Mouse (Mus musculus) midbrain, embryonic 10.5 days (tissue): ENCODE results near the gene Rabac1. TPM values are rescaled to one million over a fixed set of nuclear protein-coding genes. Genes with fewer than 3 reads are reported as not detected.
A peak's percentile ranks its signal among the peaks of the same experiment; 100 is the strongest.

Experiments used
- DNase-seq: peaks from one replicate; pipeline ENCODE4 v3.0.0-alpha.2; 2017; ENCODE audit warnings: low spot score
- H3K27ac ChIP-seq: fragments of 300-500 bp; sonication (generic); replicated peaks from 2 replicates; pipeline ENCODE4 v1.5.1; 2016; ENCODE audit warnings: mild to moderate bottlenecking
- H3K27me3 ChIP-seq: fragments of 300-500 bp; sonication (generic); 2 replicates; pipeline ENCODE4 v1.6.1; 2016; ENCODE audit warnings: low read depth, mild to moderate bottlenecking; ENCODE audit not compliant: poor library complexity, severe bottlenecking
- H3K36me3 ChIP-seq: fragments of 300-500 bp; sonication (generic); 2 replicates; pipeline ENCODE4 v1.6.1; 2016; ENCODE audit warnings: mild to moderate bottlenecking, moderate library complexity
- H3K4me1 ChIP-seq: fragments of 300-500 bp; sonication (generic); 2 replicates; pipeline ENCODE4 v1.6.1; 2016
- H3K4me3 ChIP-seq: fragments of 300-500 bp; sonication (generic); 2 replicates; pipeline ENCODE4 v1.5.1; 2016; ENCODE audit warnings: mild to moderate bottlenecking, moderate library complexity
- H3K9me3 ChIP-seq: fragments of 300-500 bp; sonication (generic); replicated peaks from 2 replicates; pipeline ENCODE4 v1.6.1; 2016; ENCODE audit warnings: mild to moderate bottlenecking
- WGBS: fragments of 180-500 bp; shearing (Covaris S2); methylation state at CpG from one replicate; pipeline ENCODE4 v1.1.7; 2016; 5-methylcytosine and 5-hydroxymethylcytosine counted together
- polyA plus RNA-seq: library from polyadenylated mRNA; unstranded; fragments of >200 nt; fragmentation: Nextera tagmentation; extraction: Ambion mirVana; gene quantifications from 2 replicates; pipeline ENCODE4 v1.2.1, GENCODE M21; 2016

Gene Rabac1
- polyA plus RNA-seq, 1 experiment from 2014 or later, result 89.0 TPM

DNA sequence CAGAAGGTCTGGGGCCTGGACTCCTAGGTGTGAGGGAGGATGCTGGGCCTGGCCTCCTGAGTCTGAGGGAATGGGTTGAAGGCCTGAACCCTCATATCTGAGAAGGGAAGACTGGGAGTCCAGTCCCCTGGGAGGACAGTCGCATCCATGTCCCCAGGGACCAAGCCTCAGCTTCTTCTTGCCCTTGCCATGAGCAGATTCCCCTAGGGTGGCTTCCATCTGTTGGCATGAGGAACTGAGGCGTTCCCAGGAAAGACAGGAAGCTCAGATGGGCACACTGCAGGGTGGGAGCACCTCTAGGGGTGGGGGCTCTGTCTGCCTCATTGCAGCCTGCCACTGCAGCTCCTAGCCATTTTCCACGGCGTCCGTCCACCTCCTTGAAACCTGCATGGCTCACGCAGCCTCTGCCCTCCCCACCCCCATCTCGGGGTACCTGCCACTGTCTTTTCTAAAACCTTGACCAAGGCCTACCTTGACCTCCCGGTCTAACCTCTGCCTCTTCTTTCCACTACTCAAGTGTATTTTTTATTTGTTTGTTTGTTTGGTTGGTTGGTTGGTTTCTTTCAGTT is 31.4 kb upstream of the Rabac1 start:
- peaks cover 58% of the 10 kb centered on the region for H3K4me1 ChIP-seq
- H3K9me3 ChIP-seq, result no peaks in the 10 kb centered on the region
- no peak for DNase-seq
- H3K27me3 ChIP-seq, result peaks cover 62% of the 10 kb centered on the region
- no peak overlapping the region for H3K27ac ChIP-seq
- peaks cover 5% of the 10 kb centered on the region; the same call in 1 of the 2 replicates for H3K36me3 ChIP-seq
- 88% methylated on average over 8 of the region's 8 CpGs for WGBS
- H3K4me3 ChIP-seq, result no peak overlapping the region

DNA sequence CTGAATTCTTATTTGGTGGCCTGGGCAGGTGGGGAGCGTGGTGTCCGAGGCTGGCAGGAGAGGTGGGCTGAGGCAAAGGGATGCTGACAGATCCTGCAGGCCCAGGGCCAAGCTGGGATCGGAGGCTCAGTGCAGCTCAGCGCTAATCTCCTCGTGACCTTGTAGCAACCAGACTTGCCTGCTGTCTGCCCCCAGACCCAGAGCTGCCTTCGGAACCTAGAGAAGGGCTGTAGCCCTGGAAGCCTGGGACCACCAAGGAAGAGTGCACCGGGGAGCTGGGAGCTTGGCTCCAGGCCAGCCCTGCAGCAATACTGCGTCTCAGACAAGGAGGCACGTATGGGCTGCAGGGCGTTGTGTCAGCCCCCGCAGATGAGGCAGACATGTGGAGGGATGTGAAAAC is 30.7 kb upstream of the Rabac1 start:
- no peak overlapping the region; the same call in 1 of the 2 replicates for H3K4me3 ChIP-seq
- H3K9me3 ChIP-seq, result no peaks in the 10 kb centered on the region
- H3K36me3 ChIP-seq, result peaks cover 9% of the 10 kb centered on the region; the same call in 1 of the 2 replicates
- H3K27ac ChIP-seq, result no peak overlapping the region
- H3K27me3 ChIP-seq, result peaks cover 56% of the 10 kb centered on the region
- WGBS, result 70% methylated on average over 11 of the region's 11 CpGs
- peaks cover 52% of the 10 kb centered on the region for H3K4me1 ChIP-seq
- DNase-seq, result no peak

DNA sequence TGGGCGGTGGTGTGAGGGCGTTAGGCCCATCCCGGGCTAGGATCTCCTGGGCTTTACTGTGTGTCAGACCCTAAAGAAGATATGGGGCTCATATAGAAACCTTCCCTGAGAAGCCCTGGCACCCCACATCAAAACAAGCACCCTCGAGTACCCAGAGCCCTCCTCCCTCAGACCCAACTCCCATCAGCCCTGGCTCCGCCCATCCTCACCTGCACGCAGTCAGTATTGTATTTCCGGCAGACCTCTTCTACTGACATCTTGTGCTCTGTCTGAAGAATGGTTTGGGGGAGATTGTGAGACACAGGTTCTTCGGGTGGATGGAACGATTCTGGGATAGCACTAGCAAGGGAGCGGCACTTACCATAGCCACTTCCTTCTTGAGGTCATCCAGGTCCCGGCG is 28.2 kb upstream of the Rabac1 start:
- Histone ChIP-seq H3K36me3 (peaks cover 11% of the 10 kb centered on the region; the same call in 1 of the 2 replicates), H3K9me3 (no peaks in the 10 kb centered on the region), H3K27ac (no peak overlapping the region), H3K27me3 (peaks cover 31% of the 10 kb centered on the region), H3K4me1 (peaks cover 29% of the 10 kb centered on the region), H3K4me3 (no peak overlapping the region)
- no peak for DNase-seq
- 81% methylated on average over 12 of the region's 12 CpGs for WGBS

DNA sequence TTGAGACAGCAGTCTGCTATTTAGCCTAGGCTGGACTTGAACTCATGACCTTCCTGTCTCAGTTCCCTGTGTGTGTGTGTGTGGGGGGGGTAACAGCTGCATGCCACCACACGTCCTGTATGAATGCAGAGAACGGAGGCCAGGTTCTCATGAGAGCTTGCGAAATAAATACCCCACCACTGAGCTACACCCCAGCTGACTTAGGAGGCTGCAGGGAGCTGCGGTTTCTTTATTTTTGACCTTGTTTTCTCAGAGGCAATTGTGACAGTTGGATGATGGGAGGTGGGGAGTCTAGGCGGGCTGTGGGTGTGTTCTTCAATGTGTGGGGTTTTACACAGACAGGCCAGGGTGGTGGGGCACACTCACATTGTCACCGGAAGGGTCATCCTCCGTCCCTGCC is 27.7 kb upstream of the Rabac1 start:
- Histone ChIP-seq H3K27me3 (peaks cover 26% of the 10 kb centered on the region), H3K27ac (no peak overlapping the region), H3K36me3 (peaks cover 11% of the 10 kb centered on the region; the same call in 1 of the 2 replicates), H3K4me1 (peaks cover 24% of the 10 kb centered on the region), H3K4me3 (no peak overlapping the region), H3K9me3 (no peaks in the 10 kb centered on the region)
- DNase-seq, result no peak
- WGBS, result 83% methylated on average over 7 of the region's 7 CpGs

DNA sequence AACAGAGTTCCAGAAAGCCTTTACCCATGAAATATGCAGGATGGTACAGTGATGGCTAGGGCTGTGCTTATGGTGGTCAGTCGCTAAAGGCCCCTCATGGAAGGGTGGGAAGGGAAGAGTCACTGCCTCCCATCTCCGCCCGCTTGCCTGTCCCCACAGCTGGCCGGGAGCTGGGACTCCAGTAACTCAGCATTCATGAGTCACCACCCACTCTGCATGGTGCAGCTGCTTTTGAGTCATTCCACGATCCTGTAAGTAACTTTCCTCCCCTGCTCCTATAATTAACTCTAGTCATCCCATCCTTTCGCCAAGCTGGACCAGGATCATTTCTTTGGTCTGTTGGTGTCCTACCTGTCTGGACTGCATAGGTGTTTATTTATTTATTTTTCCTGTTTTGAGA is 20.5 kb upstream of the Rabac1 start:
- no peak overlapping the region for H3K27ac ChIP-seq
- H3K36me3 ChIP-seq, result peaks cover 20% of the 10 kb centered on the region
- no peak for DNase-seq
- H3K9me3 ChIP-seq, result no peaks in the 10 kb centered on the region
- 0 out of 2 replicates have a peak, but pooled peaks cover 7% of the 10 kb centered on the region for H3K4me1 ChIP-seq
- no peak overlapping the region for H3K4me3 ChIP-seq
- WGBS, result 85% methylated on average over 6 of the region's 6 CpGs
- no peaks in the 10 kb centered on the region for H3K27me3 ChIP-seq

DNA sequence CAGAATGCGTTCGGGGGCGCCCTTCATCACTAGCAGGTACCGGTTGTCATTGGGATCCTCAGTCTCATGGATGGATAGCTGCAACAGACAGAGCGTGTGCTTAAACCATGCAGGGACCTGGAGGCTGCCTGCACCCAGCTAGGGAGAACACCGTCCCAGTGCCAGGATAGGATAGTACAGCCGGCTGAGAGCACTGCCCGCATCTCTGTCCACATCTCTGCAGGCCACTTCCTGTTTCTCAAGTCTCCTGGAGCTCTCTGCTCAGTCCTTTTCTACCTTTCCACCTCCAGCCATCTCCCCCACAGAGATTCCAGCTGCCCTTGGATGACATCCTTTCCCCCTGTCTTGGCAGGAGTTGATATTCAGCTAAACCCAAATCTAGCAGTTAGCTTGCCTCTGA is 17.9 kb upstream of the Rabac1 start:
- DNase-seq, result no peak
- no peak overlapping the region for H3K27ac ChIP-seq
- H3K27me3 ChIP-seq, result no peaks in the 10 kb centered on the region
- 0 out of 2 replicates have a peak, but pooled peaks cover 7% of the 10 kb centered on the region for H3K4me1 ChIP-seq
- H3K4me3 ChIP-seq, result no peak overlapping the region
- 83% methylated on average over 8 of the region's 8 CpGs for WGBS
- no peaks in the 10 kb centered on the region; the same call in 1 of the 2 replicates for H3K9me3 ChIP-seq
- H3K36me3 ChIP-seq, result peaks cover 27% of the 10 kb centered on the region

DNA sequence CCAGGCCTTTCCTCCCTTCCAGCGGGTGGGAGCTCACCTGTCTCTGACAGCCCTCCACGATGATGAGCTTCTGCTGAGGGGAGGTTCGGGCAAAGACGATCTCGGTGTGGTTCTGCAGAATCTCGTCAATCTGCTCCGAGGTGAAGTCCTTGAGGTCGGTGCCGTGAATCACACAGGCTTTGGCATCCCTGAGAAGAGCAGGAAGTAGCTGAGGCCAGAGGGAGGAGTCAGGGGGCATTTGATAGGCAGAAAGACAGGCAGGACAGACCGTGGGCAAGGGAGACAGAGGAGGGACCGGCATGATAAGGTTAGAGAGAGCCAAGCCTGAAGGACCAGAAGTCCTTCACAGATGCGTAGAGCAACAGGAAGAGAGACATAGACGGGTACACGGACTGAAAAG is 15.4 kb upstream of the Rabac1 start:
- no peaks in the 10 kb centered on the region; the same call in 1 of the 2 replicates for H3K9me3 ChIP-seq
- 86% methylated on average over 14 of the region's 14 CpGs for WGBS
- DNase-seq, result no peak
- H3K4me1 ChIP-seq, result 0 out of 2 replicates have a peak, but pooled peaks cover 7% of the 10 kb centered on the region
- no peak overlapping the region for H3K27ac ChIP-seq
- H3K4me3 ChIP-seq, result no peak overlapping the region
- peaks cover 21% of the 10 kb centered on the region for H3K36me3 ChIP-seq
- H3K27me3 ChIP-seq, result no peaks in the 10 kb centered on the region

DNA sequence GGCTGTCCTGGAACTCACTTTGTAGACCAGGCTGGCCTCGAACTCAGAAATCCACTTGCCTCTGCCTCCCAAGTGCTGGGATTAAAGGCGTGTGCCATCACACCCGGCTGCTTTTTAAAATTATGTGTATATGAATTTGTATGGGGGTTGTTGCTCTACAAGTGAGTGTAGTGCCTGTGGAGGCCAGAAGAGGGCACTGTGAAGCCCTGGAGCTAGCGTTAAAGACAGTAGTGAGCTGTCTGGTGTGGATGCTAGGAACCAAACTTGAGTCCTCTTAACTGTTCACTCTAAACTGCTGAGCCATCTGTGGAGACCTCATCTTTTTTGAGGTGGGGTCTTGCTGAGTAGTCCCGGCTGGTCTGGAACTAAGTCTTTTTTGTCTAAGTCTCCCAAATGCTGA is 13.2 kb upstream of the Rabac1 start:
- no peak for DNase-seq
- Histone ChIP-seq H3K4me3 (no peak overlapping the region), H3K27ac (no peak overlapping the region), H3K36me3 (peaks cover 26% of the 10 kb centered on the region), H3K4me1 (0 out of 2 replicates have a peak, but pooled peaks cover 6% of the 10 kb centered on the region), H3K27me3 (no peaks in the 10 kb centered on the region), H3K9me3 (no peaks in the 10 kb centered on the region; the same call in 1 of the 2 replicates)
- WGBS, result 73% methylated on average over 5 of the region's 5 CpGs

DNA sequence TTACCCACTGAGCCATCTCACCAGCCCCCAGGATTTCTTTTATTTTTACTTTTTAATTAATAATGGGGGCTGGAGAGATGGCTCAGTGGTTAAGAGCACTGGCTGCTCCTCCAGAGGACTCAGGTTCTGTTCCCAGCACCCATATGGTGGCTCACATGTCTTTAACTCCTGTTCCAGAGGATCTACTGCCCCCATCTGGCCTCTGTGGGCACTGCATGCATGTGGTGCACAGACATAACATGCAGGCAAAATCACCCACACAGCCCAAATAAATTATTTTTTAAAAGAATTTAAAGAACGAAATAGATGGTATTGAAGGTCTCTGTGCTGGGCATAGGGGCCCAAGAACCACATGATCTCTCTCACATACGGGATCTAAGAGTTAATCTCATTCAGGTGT is 11.8 kb upstream of the Rabac1 start:
- WGBS, result 91% methylated on average over 2 of the region's 2 CpGs
- Histone ChIP-seq H3K4me1 (no peaks in the 10 kb centered on the region), H3K4me3 (no peak overlapping the region), H3K27me3 (no peaks in the 10 kb centered on the region), H3K9me3 (no peaks in the 10 kb centered on the region; the same call in 1 of the 2 replicates), H3K36me3 (peaks cover 26% of the 10 kb centered on the region; the same call in 1 of the 2 replicates), H3K27ac (no peak overlapping the region)
- DNase-seq, result no peak

DNA sequence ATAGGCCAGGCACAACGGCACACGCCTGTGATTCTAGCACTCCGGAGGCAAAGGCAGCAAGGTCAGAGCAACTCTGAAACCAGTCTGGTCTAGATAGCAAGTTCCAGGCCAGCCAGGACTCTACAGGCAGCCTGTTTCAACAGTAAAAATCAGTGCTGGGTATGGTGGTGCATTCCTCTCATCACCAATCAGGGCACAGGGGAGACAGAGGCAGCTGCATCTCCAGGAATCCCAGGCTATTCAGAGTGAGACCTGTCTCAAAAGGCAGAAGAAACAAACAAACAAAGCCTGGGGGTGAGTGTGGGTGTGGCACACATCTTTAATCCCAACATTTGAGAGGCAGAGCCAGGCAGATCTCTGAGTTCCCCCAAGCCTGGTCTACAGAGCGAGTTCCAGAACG is 10.8 kb upstream of the Rabac1 start:
- Histone ChIP-seq H3K27me3 (no peaks in the 10 kb centered on the region), H3K27ac (no peak overlapping the region), H3K36me3 (peaks cover 24% of the 10 kb centered on the region; the same call in 1 of the 2 replicates), H3K4me1 (no peaks in the 10 kb centered on the region), H3K4me3 (no peak overlapping the region), H3K9me3 (no peaks in the 10 kb centered on the region; the same call in 1 of the 2 replicates)
- DNase-seq, result no peak
- WGBS, result 95% methylated on average over 5 of the region's 5 CpGs

DNA sequence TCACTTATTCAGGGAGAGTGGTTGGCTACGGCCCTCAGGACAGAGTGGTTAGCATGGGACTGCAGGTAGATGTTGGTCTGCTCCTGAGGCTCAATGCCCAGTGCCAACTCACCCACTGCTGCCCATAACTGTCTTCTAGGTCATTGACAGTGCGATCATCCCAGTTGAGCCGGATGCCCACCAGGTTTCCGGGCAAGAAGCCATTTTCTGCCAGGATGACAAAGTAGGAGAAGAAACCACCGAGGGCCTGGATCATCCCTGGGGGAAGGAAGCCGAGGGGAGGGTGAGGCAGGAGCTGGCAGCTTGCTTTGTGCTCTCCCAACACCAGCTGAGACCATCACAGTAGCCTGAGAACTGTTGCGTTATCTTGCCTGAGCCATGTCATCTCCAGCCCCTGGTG is 7.9 kb upstream of the Rabac1 start:
- WGBS, result 86% methylated on average over 7 of the region's 7 CpGs
- Histone ChIP-seq H3K36me3 (peaks cover 15% of the 10 kb centered on the region; the same call in 1 of the 2 replicates), H3K9me3 (no peaks in the 10 kb centered on the region), H3K4me1 (no peaks in the 10 kb centered on the region), H3K4me3 (no peak overlapping the region), H3K27me3 (no peaks in the 10 kb centered on the region), H3K27ac (no peak overlapping the region)
- no peak for DNase-seq

DNA sequence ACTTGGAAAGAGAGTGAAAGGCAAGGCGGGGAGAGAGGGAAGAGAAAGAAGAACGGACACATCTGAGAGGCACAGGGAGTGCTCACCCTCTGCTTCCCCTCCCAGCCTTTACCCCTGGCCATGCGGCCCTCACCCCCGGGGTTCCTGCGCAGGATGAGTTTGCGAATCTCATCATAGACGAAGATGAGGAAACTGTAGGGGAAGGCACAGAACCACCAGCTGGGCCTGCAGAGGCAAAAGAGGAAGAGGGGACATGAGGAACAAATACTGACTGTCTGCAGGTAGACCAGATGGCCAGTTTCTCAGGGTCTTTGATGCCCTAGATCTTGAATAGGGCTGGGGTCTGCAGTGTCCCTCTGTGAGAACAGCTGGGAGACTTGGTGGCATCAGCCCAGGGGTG is 6.2 kb upstream of the Rabac1 start:
- Histone ChIP-seq H3K9me3 (no peaks in the 10 kb centered on the region), H3K4me1 (no peaks in the 10 kb centered on the region)
- WGBS, result 82% methylated on average over 7 of the region's 7 CpGs

DNA sequence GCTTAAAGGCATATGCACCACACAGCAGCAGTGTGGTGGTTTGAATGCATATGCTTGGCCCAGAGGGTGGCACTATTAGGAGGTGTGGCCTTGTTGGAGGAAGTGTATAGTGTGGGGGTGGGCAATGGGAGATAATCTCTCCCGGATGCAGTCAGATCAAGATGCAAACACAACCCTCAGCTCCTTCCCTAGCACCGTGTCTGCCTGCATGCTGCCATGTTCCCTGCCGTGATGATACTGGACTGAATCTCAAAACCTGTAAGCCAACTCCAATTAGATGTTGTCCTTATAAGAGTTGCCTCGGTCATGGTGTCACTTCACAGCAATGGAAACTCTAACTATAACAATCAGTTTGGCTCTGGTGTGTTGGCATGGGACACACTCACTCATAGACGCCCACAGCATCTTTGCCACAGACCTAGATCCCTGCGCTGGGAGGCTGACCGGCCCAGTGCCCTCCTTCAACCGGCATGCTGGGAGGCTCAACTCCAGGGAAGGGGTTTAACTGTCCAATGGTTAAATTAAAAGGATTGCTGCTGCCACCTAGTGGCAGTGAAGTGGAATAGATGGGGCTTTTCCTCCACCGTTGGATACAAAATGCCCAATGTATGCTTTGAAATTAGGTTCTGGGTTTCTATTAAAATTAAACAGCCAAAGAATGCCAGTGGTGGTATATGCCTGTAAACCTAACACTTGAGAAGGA is 2.5 kb upstream of the Rabac1 start:
- DNase-seq, result peak; percentile 45

More for the DNA sequence above, 6.2 kb upstream of the Rabac1 start:
- Histone ChIP-seq H3K27me3 (no peaks in the 10 kb centered on the region), H3K36me3 (peaks cover 15% of the 10 kb centered on the region; the same call in 1 of the 2 replicates), H3K27ac (no peak overlapping the region), H3K4me3 (no peak overlapping the region)
- DNase-seq, result no peak

More for the DNA sequence above, 2.5 kb upstream of the Rabac1 start:
- Histone ChIP-seq H3K27ac (no peak overlapping the region), H3K27me3 (no peaks in the 10 kb centered on the region), H3K9me3 (no peaks in the 10 kb centered on the region), H3K36me3 (peaks cover 7% of the 10 kb centered on the region; the same call in 1 of the 2 replicates), H3K4me1 (peaks cover 18% of the 10 kb centered on the region), H3K4me3 (no peak overlapping the region)
- 36% methylated on average over 9 of the region's 9 CpGs for WGBS
